Mouse (Mus musculus): Measurements from ENCODE around the gene Mef2d.

DNA sequence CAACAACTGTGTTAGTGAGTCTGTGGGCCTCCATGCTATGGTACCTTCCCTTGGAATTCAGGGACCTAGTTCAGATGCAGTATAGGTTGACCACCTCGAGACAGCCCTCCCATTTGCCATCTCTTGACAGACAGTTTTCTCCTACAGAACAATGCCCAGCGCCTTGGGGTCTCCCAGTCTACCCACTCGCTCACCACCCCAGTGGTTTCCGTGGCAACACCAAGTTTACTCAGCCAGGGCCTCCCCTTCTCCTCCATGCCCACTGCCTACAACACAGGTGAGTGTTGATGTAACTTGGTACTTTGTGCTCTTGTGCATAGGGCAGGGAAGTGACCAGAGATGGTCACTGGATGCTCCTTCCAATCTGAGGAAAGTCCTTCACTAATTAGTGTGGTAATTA lies 20.6 kb downstream of the Mef2d start:
- no peak for TF ChIP-seq TAL1 (IDR thresholded peaks at IDR 0.05; ENCODE audit: low read length)
- no peak for TF ChIP-seq GATA1 (IDR thresholded peaks at IDR 0.05; ENCODE audit: low read length)
